Mouse (Mus musculus) cortical plate, adult 2 months (tissue): ENCODE results near the gene Capn3. TPM values are rescaled to one million over a fixed set of nuclear protein-coding genes. Genes with fewer than 3 reads are reported as not detected.

Source experiments
- H3K27ac ChIP-seq: fragments of 200-500 bp; 2 replicates; pipeline ENCODE4 v1.5.1; 2012; ENCODE audit warnings: low read length, control low read depth, inconsistent platforms; ENCODE audit not compliant: insufficient read depth
- H3K4me1 ChIP-seq: fragments of 200-500 bp; 2 replicates; pipeline ENCODE4 v1.6.1; 2011; ENCODE audit warnings: low read length; ENCODE audit not compliant: control insufficient read depth, insufficient read depth
- H3K4me3 ChIP-seq: fragments of 200-500 bp; 2 replicates; pipeline ENCODE4 v1.5.1; 2011; ENCODE audit warnings: mild to moderate bottlenecking, low read length, control low read depth; ENCODE audit not compliant: insufficient read depth
- CTCF ChIP-seq: fragments of 200-500 bp; IDR thresholded peaks from 2 replicates; pipeline ENCODE4 v1.5.1; 2011; ENCODE audit warnings: mild to moderate bottlenecking, control low read depth, low read length; ENCODE audit not compliant: insufficient read depth; ENCODE audit errors: extremely low read depth
- POLR2A ChIP-seq: fragments of 200-500 bp; IDR thresholded peaks from 2 replicates; pipeline ENCODE4 v1.6.1; 2011; ENCODE audit warnings: mild to moderate bottlenecking, low read length, control low read depth; ENCODE audit not compliant: insufficient read depth; ENCODE audit errors: extremely low read depth
- polyA plus RNA-seq: library from polyadenylated mRNA; depleted of rRNA; stranded (reverse); fragments of >200 nt; gene quantifications from 2 replicates; pipeline ENCODE4 v1.2.3, GENCODE M21; 2012

Capn3 gene
- polyA plus RNA-seq, 1 experiment: 4.9 TPM

GRCm38 (mm10) chr2:120501931-120502604, 46.2 kb downstream of the Capn3 start:
- H3K4me1 ChIP-seq: no peaks in the 10 kb centered on the region
- TF ChIP-seq CTCF (no peak), POLR2A (no peak)
- no peak overlapping the region for H3K27ac ChIP-seq
- H3K4me3 ChIP-seq: no peak overlapping the region

- Histone ChIP-seq H3K4me3 (no peak overlapping the region), H3K27ac (no peak overlapping the region), H3K4me1 (no peaks in the 10 kb centered on the region)
- no peak for TF ChIP-seq CTCF
- no peak for TF ChIP-seq POLR2A
Measured at GRCm38 (mm10) chr2:120502605-120502990, 46.8 kb downstream of the Capn3 start.

GRCm38 (mm10) chr2:120503094-120503493, 47.3 kb downstream of the Capn3 start:
- H3K4me1 ChIP-seq: no peaks in the 10 kb centered on the region
- H3K4me3 ChIP-seq: no peak overlapping the region
- H3K27ac ChIP-seq: no peak overlapping the region
- TF ChIP-seq POLR2A (no peak), CTCF (no peak)

GRCm38 (mm10) chr2:120503992-120504391, 48.2 kb downstream of the Capn3 start:
- TF ChIP-seq CTCF (no peak), POLR2A (no peak)
- Histone ChIP-seq H3K4me1 (no peaks in the 10 kb centered on the region), H3K27ac (no peak overlapping the region), H3K4me3 (no peak overlapping the region)

- no peak overlapping the region for H3K4me3 ChIP-seq
- H3K27ac ChIP-seq: no peak overlapping the region
- no peaks in the 10 kb centered on the region for H3K4me1 ChIP-seq
- TF ChIP-seq CTCF: no peak
- TF ChIP-seq POLR2A: no peak
Measured at GRCm38 (mm10) chr2:120514181-120514580, 58.4 kb downstream of the Capn3 start.

GRCm38 (mm10) chr2:120518547-120519210, 62.9 kb downstream of the Capn3 start:
- TF ChIP-seq CTCF (no peak), POLR2A (no peak)
- Histone ChIP-seq H3K27ac (no peak overlapping the region), H3K4me1 (no peaks in the 10 kb centered on the region), H3K4me3 (no peak overlapping the region)

GRCm38 (mm10) chr2:120526771-120527170, 71.0 kb downstream of the Capn3 start:
- Histone ChIP-seq H3K4me1 (no peaks in the 10 kb centered on the region), H3K4me3 (no peak overlapping the region), H3K27ac (no peak overlapping the region)
- TF ChIP-seq POLR2A: no peak
- TF ChIP-seq CTCF: no peak

GRCm38 (mm10) chr2:120529531-120529930, 73.7 kb downstream of the Capn3 start:
- TF ChIP-seq CTCF (no peak), POLR2A (no peak)
- H3K27ac ChIP-seq: no peak overlapping the region
- H3K4me1 ChIP-seq: no peaks in the 10 kb centered on the region

GRCm38 (mm10) chr2:120531223-120531622, 75.4 kb downstream of the Capn3 start:
- no peak overlapping the region for H3K27ac ChIP-seq
- no peak for TF ChIP-seq POLR2A
- no peak for TF ChIP-seq CTCF
- H3K4me1 ChIP-seq: no peaks in the 10 kb centered on the region
- H3K4me3 ChIP-seq: no peak overlapping the region

More at GRCm38 (mm10) chr2:120529531-120529930, 73.7 kb downstream of the Capn3 start:
- H3K4me3 ChIP-seq: no peak overlapping the region

GRCm38 (mm10) chr2:120539333-120539732, 83.5 kb downstream of the Capn3 start:
- Histone ChIP-seq H3K4me1 (peaks cover 2% of the 10 kb centered on the region; the same call in 1 of the 2 replicates), H3K4me3 (no peak overlapping the region), H3K27ac (no peak overlapping the region)
- TF ChIP-seq CTCF (no peak), POLR2A (no peak)
